Mouse (Mus musculus) lung, adult 2 months (tissue): Measurements from ENCODE around the gene Gm4858. TPM values are rescaled to one million over a fixed set of nuclear protein-coding genes. Genes with fewer than 3 reads are reported as not detected.
"Not testable (repeated sequence)": the region's sequence is repeated elsewhere in the genome, so short reads cannot be mapped to it uniquely, and the experiment has no call there.

Experiments used
- DNase-seq: peaks from one replicate; pipeline ENCODE4 v3.0.0; 2022
- H3K4me1 ChIP-seq: fragments of 200-500 bp; 2 replicates; pipeline ENCODE4 v1.6.1; 2011; ENCODE audit warnings: low read length; ENCODE audit not compliant: control insufficient read depth, insufficient read depth
- H3K4me3 ChIP-seq: fragments of 200-500 bp; replicated peaks from 2 replicates; pipeline ENCODE3; 2011; ENCODE audit warnings: low read depth, mild to moderate bottlenecking, control low read depth, low read length; ENCODE audit errors: extremely low read depth
- CTCF ChIP-seq: fragments of 200-500 bp; IDR thresholded peaks from 2 replicates; pipeline ENCODE4 v1.5.1; 2011; ENCODE audit warnings: mild to moderate bottlenecking, low read length, control low read depth; ENCODE audit not compliant: insufficient read depth
- POLR2A ChIP-seq: fragments of 200-500 bp; IDR thresholded peaks from 2 replicates; pipeline ENCODE4 v1.6.1; 2011; ENCODE audit warnings: low read depth, mild to moderate bottlenecking, control low read depth, low read length, borderline replicate concordance; ENCODE audit errors: extremely low read depth
- WGBS: fragments of 180-500 bp; shearing (Covaris S2); methylation state at CpG from one replicate; pipeline ENCODE4 v1.1.7; 2018; 5-methylcytosine and 5-hydroxymethylcytosine counted together
- polyA plus RNA-seq: library from polyadenylated mRNA; depleted of rRNA; stranded (reverse); fragments of >200 nt; gene quantifications from 2 replicates; pipeline ENCODE4 v1.2.3, GENCODE M21; 2012; rRNA removed

Gm4858 gene
- not detected in 2 replicates for polyA plus RNA-seq

DNA sequence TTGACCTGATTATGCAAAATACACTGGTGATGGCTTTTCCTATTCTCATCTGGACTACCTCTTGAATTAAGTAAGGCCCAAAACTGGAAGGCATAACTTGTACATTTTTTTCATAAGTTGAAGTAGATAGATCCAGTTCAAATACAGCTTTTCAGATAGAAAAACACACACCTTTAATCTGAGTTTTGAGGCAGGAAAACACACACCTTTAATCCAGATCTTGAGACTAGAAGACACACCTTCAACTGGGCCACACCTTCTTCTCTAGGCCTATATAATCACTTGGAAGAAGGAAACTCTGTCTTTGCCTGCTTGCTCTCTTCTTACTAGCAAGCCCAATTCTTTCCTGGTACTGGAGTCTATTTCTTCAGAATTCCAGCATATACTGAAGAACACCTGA, at the start of gene Gm4858:
TSS of gene Gm4858 (plus strand) at position 301 of the 400 bp plus-strand sequence.
- not testable (repeated sequence) for H3K4me1 ChIP-seq, H3K4me3 ChIP-seq, DNase-seq

DNA sequence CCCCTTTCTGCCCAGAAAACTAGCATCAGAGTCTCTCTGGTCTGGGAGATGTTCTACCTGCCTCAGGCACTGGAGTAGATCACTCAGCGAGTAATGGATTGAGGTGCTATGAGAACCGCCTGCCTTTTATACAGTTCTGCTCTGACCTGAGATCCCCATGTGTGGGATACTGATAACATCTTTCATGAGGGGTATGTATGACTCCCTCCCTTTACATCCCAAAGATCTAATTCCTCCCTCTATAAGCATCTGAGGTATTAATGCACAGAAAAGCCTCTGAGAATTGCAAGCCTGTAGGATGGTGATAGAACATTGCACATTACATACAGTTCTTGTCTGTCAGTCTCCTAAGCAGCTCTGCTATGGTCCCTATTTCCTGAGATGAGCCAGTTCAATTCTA, 49.7 kb upstream of the Gm4858 start, which contains the start of gene Lce1m:
TSS of gene Lce1m (minus strand) at position 101 of the 400 bp plus-strand sequence.
- DNase-seq: no peak
- H3K4me1 ChIP-seq: no peaks in the 10 kb centered on the region
- H3K4me3 ChIP-seq: no peak within 1 kb of the TSS
- 94% methylated on average over 2 of the region's 2 CpGs for WGBS
- TF ChIP-seq POLR2A (no peak), CTCF (no peak)

DNA sequence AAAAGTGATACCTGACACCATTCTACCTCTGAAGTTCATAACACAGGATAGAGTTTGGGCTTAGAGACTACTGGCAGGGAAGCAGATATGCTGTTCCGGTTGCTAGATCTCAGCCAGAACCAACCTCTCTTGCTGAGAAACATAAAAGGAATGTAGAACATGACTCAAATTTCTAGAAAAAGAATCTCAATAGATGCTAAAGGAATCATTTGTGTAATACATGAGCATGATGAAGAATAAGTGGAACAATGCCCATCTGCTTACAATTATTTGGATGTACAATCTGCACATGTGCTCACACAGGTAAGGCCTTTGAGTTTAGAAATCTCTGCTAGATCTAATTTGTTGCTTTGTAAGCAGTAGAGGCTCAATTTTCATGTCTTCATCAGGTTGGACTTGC, 47.5 kb upstream of the Gm4858 start:
- 73% methylated on average over 1 of the region's 1 CpGs for WGBS
- no peak for DNase-seq
- TF ChIP-seq POLR2A: no peak
- TF ChIP-seq CTCF: no peak
- Histone ChIP-seq H3K4me1 (no peaks in the 10 kb centered on the region), H3K4me3 (no peak overlapping the region)

DNA sequence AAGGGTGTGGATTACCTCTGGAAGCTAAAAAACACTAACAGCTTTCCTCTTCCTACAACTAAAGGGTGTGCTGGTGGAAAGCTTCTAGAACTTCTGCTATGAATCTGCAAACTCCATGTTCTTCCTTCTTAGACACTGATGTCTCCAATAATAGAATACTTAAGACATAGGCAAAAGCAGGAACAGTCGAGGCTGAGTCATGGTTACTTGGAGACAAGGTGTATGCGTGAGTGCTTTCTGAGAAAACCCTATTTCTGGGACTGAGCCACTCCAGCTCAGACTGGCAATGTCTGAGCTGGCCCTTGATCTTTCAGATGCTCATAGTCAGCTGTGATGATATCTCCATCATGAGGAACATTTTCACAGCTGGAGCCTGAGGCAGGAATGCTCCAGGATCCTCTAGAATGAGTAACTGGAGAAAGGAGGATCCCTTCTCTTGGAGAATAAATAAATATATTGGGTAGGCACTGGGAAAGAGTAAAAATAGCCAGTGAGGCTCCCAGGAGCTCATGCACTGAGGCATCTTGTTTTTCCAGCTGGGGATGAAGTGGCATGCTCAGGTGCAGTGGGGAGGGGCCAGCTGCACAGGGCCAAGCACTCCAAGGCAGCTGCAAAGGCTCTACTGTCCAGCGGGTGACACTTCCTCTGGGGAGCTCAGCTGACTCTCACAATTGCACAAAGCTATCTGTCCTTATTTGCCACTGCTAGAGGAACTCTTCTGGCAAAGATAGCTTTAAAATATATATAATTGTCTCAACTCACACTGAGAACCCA, 45.0 kb upstream of the Gm4858 start:
- Histone ChIP-seq H3K4me1 (no peaks in the 10 kb centered on the region), H3K4me3 (no peak overlapping the region)
- TF ChIP-seq POLR2A: no peak
- TF ChIP-seq CTCF: no peak
- WGBS: 61% methylated on average over 3 of the region's 3 CpGs
- no peak for DNase-seq

DNA sequence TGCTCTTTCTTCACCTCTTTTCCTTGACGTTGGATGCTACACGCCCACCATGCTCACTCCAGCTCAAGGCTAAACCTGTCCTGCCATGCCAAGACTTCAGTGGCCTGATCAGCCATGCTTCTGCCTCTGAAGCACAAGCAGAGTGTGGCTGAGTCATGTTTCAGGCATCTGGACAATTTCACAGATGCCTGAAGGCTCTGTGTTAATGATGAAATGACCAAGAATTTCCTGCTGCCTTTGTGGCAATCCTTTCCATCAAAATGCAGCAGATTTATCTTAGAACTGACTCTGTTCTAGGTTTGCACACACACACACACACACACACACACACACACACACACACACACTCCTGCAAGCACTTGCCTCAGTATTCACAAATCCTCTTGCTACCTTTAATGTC, 43.1 kb upstream of the Gm4858 start:
- TF ChIP-seq CTCF: no peak
- TF ChIP-seq POLR2A: no peak
- DNase-seq: no peak
- WGBS: 50% methylated on average over 2 of the region's 2 CpGs
- H3K4me1 ChIP-seq: no peaks in the 10 kb centered on the region
- H3K4me3 ChIP-seq: no peak overlapping the region

DNA sequence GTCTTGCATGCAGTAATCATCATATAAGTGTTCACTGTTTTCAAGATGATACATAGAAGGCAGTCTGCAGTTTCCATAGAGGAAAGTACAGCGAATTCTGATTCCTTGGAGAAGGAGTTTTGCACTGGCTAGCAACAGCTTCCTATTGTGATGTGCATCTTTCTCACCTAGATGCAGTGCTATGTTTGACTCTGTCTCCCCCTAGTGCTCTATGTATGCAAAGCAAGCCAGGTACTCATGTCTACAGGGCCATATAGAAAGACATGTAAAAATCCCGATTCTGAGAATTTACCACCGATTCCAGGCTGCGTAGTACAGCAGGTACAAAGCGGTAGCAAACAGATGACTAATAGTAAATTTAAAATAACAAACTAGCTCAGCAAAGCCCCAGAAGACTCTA, 37.2 kb upstream of the Gm4858 start:
- no peak for TF ChIP-seq POLR2A
- peak; percentile 21; the same call in 1 of the 2 replicates for TF ChIP-seq CTCF
- 52% methylated on average over 5 of the region's 5 CpGs for WGBS
- Histone ChIP-seq H3K4me3 (no peak overlapping the region), H3K4me1 (no peaks in the 10 kb centered on the region)
- DNase-seq: no peak

DNA sequence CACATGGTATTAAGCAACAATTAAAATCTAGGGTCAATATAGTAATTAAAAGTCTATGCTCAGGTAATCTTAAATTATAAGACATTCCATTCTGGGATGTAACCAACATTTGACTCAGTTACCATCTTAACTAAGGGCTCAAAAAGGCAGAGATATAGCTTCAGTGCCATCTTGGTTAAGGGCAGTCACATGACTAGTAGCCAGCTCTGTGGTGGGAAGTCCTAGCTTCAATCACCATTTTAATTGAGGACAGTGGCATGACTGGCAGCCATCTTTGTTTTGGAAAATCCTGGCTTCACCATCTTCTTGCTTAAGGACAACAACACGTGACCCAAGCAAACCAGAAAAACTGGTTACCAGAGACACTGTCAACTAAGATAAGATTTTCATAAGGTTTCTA, 18.4 kb upstream of the Gm4858 start:
- H3K4me3 ChIP-seq: no peak overlapping the region
- H3K4me1 ChIP-seq: no peaks in the 10 kb centered on the region
- TF ChIP-seq POLR2A (no peak), CTCF (no peak)
- DNase-seq: no peak
- 85% methylated on average over 1 of the region's 1 CpGs for WGBS

DNA sequence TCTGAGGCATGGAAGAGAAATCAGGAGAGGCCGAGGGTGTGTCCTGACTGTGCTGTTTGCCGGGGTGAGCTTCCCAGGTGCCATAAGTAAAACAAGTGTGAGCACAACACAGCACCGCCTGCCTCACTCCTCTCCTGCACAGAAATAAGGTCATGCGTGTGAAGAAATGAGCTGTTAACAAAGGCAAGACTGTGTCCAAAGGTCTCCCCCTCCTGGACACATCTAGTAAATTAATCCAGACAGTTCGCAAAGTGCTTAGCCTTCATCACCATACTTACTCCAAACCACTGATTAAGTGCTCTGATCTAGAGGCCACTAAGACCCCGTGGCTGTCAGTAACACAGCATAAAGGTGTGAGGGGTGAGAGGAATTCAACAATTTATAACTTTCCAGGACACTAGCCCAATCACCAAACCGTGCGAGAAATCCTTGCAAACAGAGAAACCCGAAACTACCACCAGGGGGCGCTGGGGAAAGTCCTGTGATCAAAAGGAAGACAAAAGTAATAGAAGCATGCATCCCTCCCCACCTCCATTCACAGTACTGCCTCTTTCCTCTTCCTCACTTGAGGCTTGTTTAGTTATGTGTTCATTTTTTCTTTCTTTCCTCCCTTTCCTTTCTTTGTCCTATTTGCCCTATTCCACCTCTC, 15.7 kb upstream of the Gm4858 start:
- TF ChIP-seq CTCF (no peak), POLR2A (no peak)
- Histone ChIP-seq H3K4me1 (no peaks in the 10 kb centered on the region), H3K4me3 (no peak overlapping the region)
- 53% methylated on average over 10 of the region's 10 CpGs for WGBS
- DNase-seq: no peak

DNA sequence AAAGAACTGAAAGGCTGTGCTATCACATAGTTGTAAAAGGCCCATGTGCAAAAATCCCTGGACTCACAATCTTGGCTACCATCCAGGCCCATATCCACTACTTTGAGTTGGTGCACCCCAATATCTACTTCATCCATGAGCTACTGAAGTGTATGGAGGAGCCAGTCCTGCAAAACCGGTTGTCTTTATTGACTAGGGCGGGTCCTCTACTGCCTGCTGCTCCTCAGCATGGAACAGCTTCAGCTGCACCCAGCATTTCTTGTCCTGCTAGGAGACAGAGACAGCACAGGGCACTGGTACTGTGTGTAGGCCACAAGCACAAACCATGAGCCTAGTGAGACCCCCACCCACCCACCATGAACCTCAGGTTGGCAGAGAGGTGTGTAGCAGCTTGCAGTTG, 18.0 kb downstream of the Gm4858 start:
- Histone ChIP-seq H3K4me1 (no peaks in the 10 kb centered on the region), H3K4me3 (no peak overlapping the region)
- 70% methylated on average over 2 of the region's 2 CpGs for WGBS
- TF ChIP-seq CTCF (no peak), POLR2A (no peak)
- no peak for DNase-seq

DNA sequence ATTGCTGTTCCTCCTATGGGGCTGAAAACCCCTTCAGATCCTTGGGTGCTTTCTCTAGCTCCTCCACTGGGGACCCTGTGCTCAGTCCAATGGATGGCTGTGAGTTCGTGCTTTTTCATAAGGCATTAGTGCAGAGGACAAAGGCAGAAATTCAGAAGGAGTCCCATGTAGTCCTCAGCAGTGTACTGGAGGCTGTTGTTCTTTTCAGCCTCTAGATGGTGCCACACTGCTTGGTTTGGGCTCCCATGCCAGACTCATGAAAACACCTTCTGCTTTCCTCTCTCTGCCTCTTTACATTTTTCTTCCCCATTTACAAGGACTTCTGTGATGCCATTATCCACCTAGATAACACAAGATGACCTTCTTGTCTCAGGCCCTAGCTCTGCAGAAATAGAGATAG, 25.0 kb downstream of the Gm4858 start:
- not testable (repeated sequence) for H3K4me3 ChIP-seq, H3K4me1 ChIP-seq
- peak; percentile 3 for DNase-seq
- 30% methylated on average over 1 of the region's 1 CpGs for WGBS
